Mouse (Mus musculus): ENCODE measurements around the gene Wwox. TPM values are rescaled to one million over a fixed set of nuclear protein-coding genes. Genes with fewer than 3 reads are reported as not detected.

The Wwox gene
- total RNA-seq, 2 experiments from 2014 or later, result 11.4 to 13.4 TPM

GRCm38 (mm10) chr8:114716546-114717255 is 277.2 kb downstream of the Wwox start:
- no peak for DNase-seq (ENCODE audit: low spot score in 2 of 2)

GRCm38 (mm10) chr8:114718821-114719220 is 279.4 kb downstream of the Wwox start:
- no peak for DNase-seq (ENCODE audit: low spot score in 2 of 2)

GRCm38 (mm10) chr8:114722611-114723010 is 283.2 kb downstream of the Wwox start:
- no peak for DNase-seq (ENCODE audit: low spot score in 2 of 2)

GRCm38 (mm10) chr8:114731260-114732140 is 292.0 kb downstream of the Wwox start:
- DNase-seq (ENCODE audit: low spot score in 2 of 2), result no peak

- no peak for DNase-seq (ENCODE audit: low spot score in 2 of 2)
Measured at GRCm38 (mm10) chr8:114743185-114743915, 303.9 kb downstream of the Wwox start.

GRCm38 (mm10) chr8:114746373-114746772 is 306.9 kb downstream of the Wwox start:
- DNase-seq (ENCODE audit: low spot score in 2 of 2), result no peak

- DNase-seq (ENCODE audit: low spot score in 2 of 2), result no peak
Measured at GRCm38 (mm10) chr8:114751376-114752135, 312.1 kb downstream of the Wwox start.

GRCm38 (mm10) chr8:114759621-114760020 is 320.2 kb downstream of the Wwox start:
- no peak for DNase-seq (ENCODE audit: low spot score in 2 of 2)

GRCm38 (mm10) chr8:114768536-114768935 is 329.1 kb downstream of the Wwox start:
- peak; percentile 35 to 54 for DNase-seq (ENCODE audit: low spot score in 2 of 2)

GRCm38 (mm10) chr8:114770856-114771776 is 331.7 kb downstream of the Wwox start:
- peak; percentile 81 to 86 for DNase-seq (ENCODE audit: low spot score in 2 of 2)

GRCm38 (mm10) chr8:114772276-114772849 is 332.9 kb downstream of the Wwox start:
- no peak for DNase-seq (ENCODE audit: low spot score in 2 of 2)

GRCm38 (mm10) chr8:114773461-114774414 is 334.3 kb downstream of the Wwox start:
- DNase-seq (ENCODE audit: low spot score in 2 of 2), result peak; percentile 43 to 54

- DNase-seq (ENCODE audit: low spot score in 2 of 2), result no peak
Measured at GRCm38 (mm10) chr8:114774415-114774775, 334.9 kb downstream of the Wwox start.

GRCm38 (mm10) chr8:114775543-114775942 is 336.1 kb downstream of the Wwox start:
- no peak for DNase-seq (ENCODE audit: low spot score in 2 of 2)

GRCm38 (mm10) chr8:114776696-114777095 is 337.2 kb downstream of the Wwox start:
- DNase-seq (ENCODE audit: low spot score in 2 of 2), result no peak

- no peak for DNase-seq (ENCODE audit: low spot score in 2 of 2)
Measured at GRCm38 (mm10) chr8:114777271-114777980, 338.0 kb downstream of the Wwox start.

- no peak for DNase-seq (ENCODE audit: low spot score in 2 of 2)
Measured at GRCm38 (mm10) chr8:114779002-114779401, 339.5 kb downstream of the Wwox start.

- DNase-seq (ENCODE audit: low spot score in 2 of 2), result no peak
Measured at GRCm38 (mm10) chr8:114783321-114783720, 343.9 kb downstream of the Wwox start.
